Mouse (Mus musculus) T-cell, adult 2 months (primary cell): ENCODE results near the gene Gm17078.
"Not testable (repeated sequence)": the region's sequence is repeated elsewhere in the genome, so short reads cannot be mapped to it uniquely, and the experiment has no call there.

Experiments used
- DNase-seq: peaks from one replicate; pipeline ENCODE4 v3.0.0; 2022; ENCODE audit warnings: low spot score

Gene Gm17078

GRCm38 (mm10) chr14:51611210-51611609, at the start of gene Gm17078:
Gene Gm17078 (minus strand): TSS chr14:51611310.
- DNase-seq = no peak

- not testable (repeated sequence) for DNase-seq
Measured at GRCm38 (mm10) chr14:51635566-51635965, 24.5 kb upstream of the Gm17078 start, which contains the start of gene Gm4181. Gene Gm4181 (minus strand): TSS chr14:51635666.

GRCm38 (mm10) chr14:51632426-51632825, 21.3 kb upstream of the Gm17078 start:
- DNase-seq = peak; percentile 12

- DNase-seq = not testable (repeated sequence)
Measured at GRCm38 (mm10) chr14:51592039-51592438, 19.1 kb downstream of the Gm17078 start, which contains the start of gene Gm17174. Gene Gm17174 (minus strand): TSS chr14:51592139.

GRCm38 (mm10) chr14:51573963-51574362, 37.1 kb downstream of the Gm17078 start, which contains the start of gene Gm17175:
Gene Gm17175 (minus strand): TSS chr14:51574063.
- DNase-seq = not testable (repeated sequence)
